Mouse (Mus musculus) testis, adult 2 months (tissue): ENCODE data around the gene Cdkal1.

Source experiments
- CTCF ChIP-seq: fragments of 200-500 bp; IDR thresholded peaks from 2 replicates; pipeline ENCODE4 v1.5.1; 2012; ENCODE audit warnings: low read depth, mild to moderate bottlenecking, inconsistent platforms, low read length, moderate library complexity; ENCODE audit not compliant: control insufficient read depth, insufficient read depth, insufficient replicate concordance
- POLR2A ChIP-seq: fragments of 200-500 bp; IDR thresholded peaks from 2 replicates; pipeline ENCODE4 v1.6.1; 2012; ENCODE audit warnings: low read depth, mild to moderate bottlenecking, inconsistent platforms, low read length, moderate library complexity; ENCODE audit not compliant: control insufficient read depth

GRCm38 (mm10) chr13:29460741-29461140, 394.7 kb downstream of the Cdkal1 start:
- no peak for TF ChIP-seq CTCF
- no peak for TF ChIP-seq POLR2A
